Mouse (Mus musculus) intestine, postnatal 0 days (tissue): Measurements from ENCODE around the gene Sesn1. TPM values are rescaled to one million over a fixed set of nuclear protein-coding genes. Genes with fewer than 3 reads are reported as not detected.
"Not testable (repeated sequence)": the region's sequence is repeated elsewhere in the genome, so short reads cannot be mapped to it uniquely, and the experiment has no call there.

Experiments used
- ATAC-seq: fragments of 200-750 bp; cut with Nextera tagmentation; 2 replicates; pipeline ENCODE4 v1.8.0; 2017; ENCODE audit warnings: mild to moderate bottlenecking, moderate TSS enrichment, moderate library complexity
- H3K27ac ChIP-seq: fragments of 300-500 bp; sonication (generic); 2 replicates; pipeline ENCODE4 v1.5.1; 2014; ENCODE audit warnings: mild to moderate bottlenecking, low read depth, low read length, moderate library complexity
- H3K27me3 ChIP-seq: fragments of 300-500 bp; sonication (generic); replicated peaks from 2 replicates; pipeline ENCODE4 v1.6.1; 2014; ENCODE audit warnings: low read length, mixed read lengths; ENCODE audit not compliant: control insufficient read depth, insufficient read depth
- H3K36me3 ChIP-seq: fragments of 300-500 bp; sonication (generic); 2 replicates; pipeline ENCODE4 v1.6.1; 2014; ENCODE audit warnings: mild to moderate bottlenecking, moderate library complexity; ENCODE audit not compliant: control insufficient read depth, insufficient read depth
- H3K4me1 ChIP-seq: fragments of 300-500 bp; sonication (generic); replicated peaks from 2 replicates; pipeline ENCODE4 v1.6.1; 2014; ENCODE audit warnings: antibody characterized with exemption, low read length, mixed read lengths; ENCODE audit not compliant: control insufficient read depth, insufficient read depth
- H3K4me2 ChIP-seq: fragments of 300-500 bp; sonication (generic); replicated peaks from 2 replicates; pipeline ENCODE4 v1.6.1; 2014; ENCODE audit warnings: low read depth, mild to moderate bottlenecking, moderate library complexity
- H3K4me3 ChIP-seq: fragments of 300-500 bp; sonication (generic); 2 replicates; pipeline ENCODE4 v1.5.1; 2014; ENCODE audit warnings: low read depth, low read length
- H3K9ac ChIP-seq: fragments of 300-500 bp; sonication (generic); 2 replicates; pipeline ENCODE4 v1.6.1; 2014; ENCODE audit warnings: mild to moderate bottlenecking, low read depth, low read length
- H3K9me3 ChIP-seq: fragments of 300-500 bp; sonication (generic); 2 replicates; pipeline ENCODE4 v1.6.1; 2016; ENCODE audit warnings: mixed run types; ENCODE audit not compliant: control insufficient read depth
- CTCF ChIP-seq: sonication (generic); IDR thresholded peaks from 2 replicates; pipeline ENCODE4 v1.5.1; 2016; ENCODE audit warnings: low read depth, mild to moderate bottlenecking, control low read depth, antibody characterized with exemption, moderate library complexity
- WGBS: fragments of 180-500 bp; shearing (Covaris S2); extraction: QIAGEN DNeasy Blood & Tissue Kit; methylation state at CpG from one replicate; pipeline ENCODE4 v1.1.7; 2014; 5-methylcytosine and 5-hydroxymethylcytosine counted together
- polyA plus RNA-seq: library from polyadenylated mRNA; unstranded; fragments of >200 nt; fragmentation: Nextera tagmentation; extraction: Ambion mirVana; gene quantifications from 2 replicates; pipeline ENCODE4 v1.2.1, GENCODE M21; 2015

The Sesn1 gene
- polyA plus RNA-seq, 1 experiment from 2014 or later, result 26.2 TPM

DNA sequence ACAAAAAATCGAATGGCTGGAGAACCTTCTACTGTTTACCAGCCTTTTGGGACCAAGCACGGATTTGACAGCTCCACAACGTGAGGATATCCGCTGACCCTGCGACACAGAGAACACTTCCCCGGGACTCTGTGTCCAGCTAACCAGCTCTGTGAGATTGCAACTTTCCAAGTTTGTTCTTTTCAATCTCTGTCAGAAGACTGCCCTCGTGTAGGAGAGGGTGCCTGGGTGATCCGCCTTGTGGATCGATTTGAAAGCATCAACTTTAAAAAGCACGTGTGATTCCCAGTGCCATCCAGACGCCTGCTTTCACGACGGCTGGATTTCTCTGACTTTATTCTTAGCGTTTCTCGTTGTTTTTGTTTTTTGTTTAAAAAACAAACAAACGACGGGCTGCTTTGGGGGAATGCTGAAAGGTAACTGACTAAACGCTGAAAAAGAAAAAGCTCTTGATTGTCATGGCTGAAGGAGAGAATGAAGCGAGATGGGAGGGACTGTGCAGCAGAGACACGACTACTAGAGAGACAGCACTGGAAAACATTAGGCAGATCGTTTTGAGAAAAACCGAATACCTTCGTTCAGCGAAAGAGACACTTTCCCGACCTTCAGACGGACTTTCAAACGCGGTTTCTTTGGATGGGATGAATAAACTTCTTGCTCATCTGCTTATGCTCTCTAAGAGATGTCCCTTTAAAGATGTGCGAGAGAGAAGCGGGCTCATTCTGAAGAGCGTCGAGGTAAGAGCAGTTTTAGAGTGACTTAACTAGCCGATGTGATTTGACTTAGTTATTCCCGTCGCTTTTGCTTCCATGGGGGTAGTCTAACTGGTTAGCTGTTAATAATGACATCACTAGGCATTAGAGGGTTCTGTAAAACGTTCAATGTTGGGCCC lies 1.1 kb downstream of the Sesn1 start:
- WGBS, result under 1% methylated on average over 36 of the region's 36 CpGs
- TF ChIP-seq CTCF, result 0 out of 2 replicates have a peak, but pooled peaks have one; percentile 2
- peak; percentile 3 for ATAC-seq

GRCm38 (mm10) chr10:41812566-41812965 lies 2.8 kb downstream of the Sesn1 start:
- Histone ChIP-seq H3K9me3 (no peaks in the 10 kb centered on the region), H3K4me2 (peak overlapping the region; percentile 86), H3K4me3 (no peak overlapping the region; the same call in 1 of the 2 replicates), H3K36me3 (no peaks in the 10 kb centered on the region), H3K27me3 (no peaks in the 10 kb centered on the region), H3K9ac (no peak overlapping the region), H3K4me1 (0 out of 2 replicates have a peak, but pooled peaks cover 12% of the 10 kb centered on the region), H3K27ac (no peak overlapping the region)
- TF ChIP-seq CTCF, result no peak
- ATAC-seq, result no peak
- 66% methylated on average over 6 of the region's 6 CpGs for WGBS

More for the DNA sequence above, 1.1 kb downstream of the Sesn1 start:
- peak overlapping the region; percentile 96 for H3K27ac ChIP-seq
- peak overlapping the region; percentile 86 for H3K4me2 ChIP-seq
- H3K36me3 ChIP-seq, result no peaks in the 10 kb centered on the region
- peak overlapping the region; percentile 61 for H3K9ac ChIP-seq
- no peaks in the 10 kb centered on the region for H3K9me3 ChIP-seq
- no peaks in the 10 kb centered on the region for H3K27me3 ChIP-seq
- 0 out of 2 replicates have a peak, but pooled peaks cover 12% of the 10 kb centered on the region for H3K4me1 ChIP-seq
- H3K4me3 ChIP-seq, result peak overlapping the region; percentile 54

DNA sequence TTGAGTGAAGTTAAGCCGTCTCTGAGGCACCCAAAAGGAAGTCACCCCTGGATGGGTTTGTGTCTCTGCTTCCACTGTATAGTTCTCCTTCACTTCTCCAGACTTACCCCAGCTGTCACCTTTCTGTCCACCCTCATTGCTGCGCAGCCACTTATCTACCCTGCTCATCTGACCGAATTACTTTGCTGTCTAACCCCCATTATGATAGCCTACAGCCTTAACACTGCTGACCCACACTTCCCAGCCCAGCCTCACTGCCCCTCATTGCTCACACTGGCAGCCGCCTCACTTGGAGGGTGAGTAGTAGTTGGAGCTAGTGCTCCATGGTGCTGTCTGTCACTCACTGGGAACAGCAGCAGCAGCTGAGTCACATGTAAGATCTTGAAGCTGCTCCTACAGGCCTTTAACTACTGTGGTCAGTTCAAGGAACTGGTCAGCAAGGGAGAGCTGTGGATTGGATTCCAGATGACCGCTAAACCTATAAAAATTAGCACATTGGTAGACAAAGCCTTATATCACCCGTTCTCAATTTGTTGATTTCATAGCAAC lies 4.6 kb downstream of the Sesn1 start:
- no peak for ATAC-seq
- no peak overlapping the region for H3K4me2 ChIP-seq
- TF ChIP-seq CTCF, result no peak
- H3K27ac ChIP-seq, result no peak overlapping the region
- H3K36me3 ChIP-seq, result no peaks in the 10 kb centered on the region
- 0 out of 2 replicates have a peak, but pooled peaks cover 12% of the 10 kb centered on the region for H3K4me1 ChIP-seq
- H3K27me3 ChIP-seq, result no peaks in the 10 kb centered on the region
- no peaks in the 10 kb centered on the region for H3K9me3 ChIP-seq
- H3K9ac ChIP-seq, result no peak overlapping the region
- WGBS, result 89% methylated on average over 6 of the region's 6 CpGs
- H3K4me3 ChIP-seq, result no peak overlapping the region

DNA sequence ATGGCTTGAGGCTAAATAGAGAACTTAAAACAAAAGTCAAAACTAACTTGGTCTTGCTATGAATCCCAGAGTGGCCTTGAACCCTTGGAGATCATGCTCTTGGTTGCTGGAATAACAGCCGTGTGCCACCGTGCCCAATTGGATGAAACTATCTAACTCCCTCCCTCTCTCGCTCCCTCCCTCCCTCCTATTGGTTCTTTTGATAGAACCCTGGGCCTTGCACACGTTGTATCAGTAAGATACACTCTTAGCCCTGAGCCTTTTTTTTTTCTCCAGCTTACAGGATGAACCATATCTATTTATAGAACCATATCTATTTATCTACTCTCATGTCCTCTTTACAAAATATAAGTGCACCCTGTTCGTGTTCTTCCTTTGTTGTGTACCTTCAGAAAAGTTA lies 6.8 kb downstream of the Sesn1 start:
- Histone ChIP-seq H3K4me2 (no peak overlapping the region), H3K4me3 (no peak overlapping the region), H3K27ac (no peak overlapping the region), H3K9ac (no peak overlapping the region), H3K27me3 (no peaks in the 10 kb centered on the region), H3K9me3 (no peaks in the 10 kb centered on the region), H3K4me1 (0 out of 2 replicates have a peak, but pooled peaks cover 7% of the 10 kb centered on the region), H3K36me3 (no peaks in the 10 kb centered on the region)
- ATAC-seq, result no peak
- WGBS, result 83% methylated on average over 5 of the region's 5 CpGs
- TF ChIP-seq CTCF, result no peak

DNA sequence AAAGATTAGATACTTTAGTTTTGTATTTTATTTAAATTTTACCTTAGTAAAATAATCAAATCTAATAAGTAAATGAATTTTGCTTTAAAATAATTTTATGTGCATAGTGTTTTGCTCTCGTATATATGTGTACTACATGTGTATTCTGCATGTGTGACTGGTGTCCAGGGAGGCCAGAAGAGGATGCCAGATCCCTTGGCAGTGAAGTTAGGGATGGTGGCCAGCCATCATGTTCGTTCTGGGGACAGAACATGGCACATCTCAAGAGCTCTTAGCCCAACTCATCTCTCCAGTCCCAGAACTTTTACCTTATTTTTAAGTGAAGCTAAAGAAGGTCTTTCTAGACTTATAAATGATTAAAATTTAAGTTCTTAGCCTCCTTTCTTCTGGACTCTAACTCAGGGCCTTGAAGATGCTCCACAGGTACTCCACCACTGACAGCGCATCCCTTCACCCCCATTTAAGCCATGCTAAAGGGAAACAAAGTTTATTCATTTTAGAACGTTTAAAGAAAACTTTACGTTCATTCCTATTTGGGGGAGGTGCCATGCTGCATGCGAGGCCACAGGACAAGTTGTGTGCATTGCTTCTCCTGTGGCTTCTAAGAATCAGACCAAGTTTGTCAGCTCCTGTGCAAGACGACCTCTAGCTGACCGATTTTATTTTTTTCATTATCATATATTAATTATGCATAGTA lies 8.4 kb downstream of the Sesn1 start:
- no peak overlapping the region for H3K4me2 ChIP-seq
- no peaks in the 10 kb centered on the region for H3K36me3 ChIP-seq
- H3K27me3 ChIP-seq, result no peaks in the 10 kb centered on the region
- no peak overlapping the region for H3K9ac ChIP-seq
- 87% methylated on average over 8 of the region's 8 CpGs for WGBS
- H3K9me3 ChIP-seq, result no peaks in the 10 kb centered on the region
- H3K27ac ChIP-seq, result no peak overlapping the region
- peaks cover 6% of the 10 kb centered on the region; the same call in 1 of the 2 replicates for H3K4me1 ChIP-seq
- H3K4me3 ChIP-seq, result no peak overlapping the region
- no peak for ATAC-seq
- no peak for TF ChIP-seq CTCF

DNA sequence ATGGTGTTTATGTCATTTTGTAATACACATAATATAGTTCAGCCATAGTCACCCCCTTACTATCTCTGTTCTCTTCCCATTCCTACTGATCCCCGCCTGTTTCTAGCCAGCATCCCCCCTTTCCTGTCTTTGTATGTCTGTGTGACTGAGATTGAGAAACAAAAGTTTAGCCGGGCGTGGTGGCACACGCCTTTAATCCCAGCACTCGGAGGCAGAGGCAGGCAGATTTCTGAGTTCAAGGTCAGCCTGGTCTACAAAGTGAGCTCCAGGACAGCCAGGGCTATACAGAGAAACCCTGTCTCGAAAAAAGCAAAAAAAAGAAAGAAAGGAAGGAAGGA lies 9.0 kb downstream of the Sesn1 start:
- H3K27me3 ChIP-seq, H3K9me3 ChIP-seq, H3K4me2 ChIP-seq, H3K4me3 ChIP-seq, H3K4me1 ChIP-seq, H3K27ac ChIP-seq, H3K9ac ChIP-seq, H3K36me3 ChIP-seq, ATAC-seq: not testable (repeated sequence)
- 83% methylated on average over 6 of the region's 6 CpGs for WGBS
